Mouse (Mus musculus) urinary bladder, postnatal 36 days (tissue): ENCODE measurements around the gene Kctd11.
"Not testable (repeated sequence)": the region's sequence is repeated elsewhere in the genome, so short reads cannot be mapped to it uniquely, and the experiment has no call there.

ENCODE experiments used
- DNase-seq, 2 experiments: peaks; one replicate each; pipeline ENCODE4 v3.0.0; 2022; ENCODE audit warnings: low spot score in 2 of 2, mixed read lengths in 1 of 2

Kctd11 gene

DNA sequence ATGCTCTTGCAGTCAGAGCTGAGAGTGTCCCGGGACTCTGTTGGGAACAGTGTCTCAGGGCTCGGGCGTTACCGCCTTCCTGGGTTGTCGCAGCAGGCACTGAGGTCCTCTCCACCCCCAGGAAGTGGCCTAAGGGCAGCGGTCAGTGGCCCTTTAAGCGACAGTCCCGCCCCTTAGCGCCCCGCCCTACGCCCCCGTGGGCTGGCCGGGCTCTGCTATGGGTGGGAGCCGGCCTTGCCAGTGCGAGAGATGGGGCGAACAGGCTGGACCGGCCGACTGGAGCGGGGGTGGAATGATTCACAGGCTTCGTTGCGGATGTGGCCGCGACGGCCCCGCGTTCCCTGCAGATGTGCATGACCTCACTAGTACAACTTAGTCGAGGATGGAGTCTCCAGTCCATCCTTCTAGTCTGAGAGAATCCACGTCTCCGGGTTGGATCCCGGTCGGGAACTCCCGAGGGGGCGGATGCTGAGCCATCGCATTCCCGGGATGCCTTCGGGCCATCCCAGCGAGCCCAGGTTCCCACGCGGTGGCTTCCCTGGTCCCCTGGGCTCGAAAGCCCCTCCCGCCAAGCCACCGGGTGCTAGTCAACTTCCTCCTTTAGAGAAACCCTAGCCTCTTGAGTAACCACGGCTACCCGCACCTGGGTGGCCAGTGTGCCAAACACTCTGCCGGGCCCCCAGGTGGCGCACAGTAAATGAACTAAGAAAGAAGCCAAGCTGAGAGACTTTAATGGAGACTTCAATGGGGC is at the start of gene Kctd11:
Kctd11 (minus strand) TSS at position 554 of the 751 bp plus-strand sequence.
- peak; percentile 92 to 95 for DNase-seq

- DNase-seq: not testable (repeated sequence)
Observed at GRCm38 (mm10) chr11:69930176-69930575, 49.0 kb upstream of the Kctd11 start.

GRCm38 (mm10) chr11:69929712-69930111 is 48.5 kb upstream of the Kctd11 start:
- DNase-seq: no peak

GRCm38 (mm10) chr11:69927501-69927900 is 46.3 kb upstream of the Kctd11 start:
- no peak for DNase-seq

GRCm38 (mm10) chr11:69922796-69923195 is 41.6 kb upstream of the Kctd11 start:
- DNase-seq: no peak

DNA sequence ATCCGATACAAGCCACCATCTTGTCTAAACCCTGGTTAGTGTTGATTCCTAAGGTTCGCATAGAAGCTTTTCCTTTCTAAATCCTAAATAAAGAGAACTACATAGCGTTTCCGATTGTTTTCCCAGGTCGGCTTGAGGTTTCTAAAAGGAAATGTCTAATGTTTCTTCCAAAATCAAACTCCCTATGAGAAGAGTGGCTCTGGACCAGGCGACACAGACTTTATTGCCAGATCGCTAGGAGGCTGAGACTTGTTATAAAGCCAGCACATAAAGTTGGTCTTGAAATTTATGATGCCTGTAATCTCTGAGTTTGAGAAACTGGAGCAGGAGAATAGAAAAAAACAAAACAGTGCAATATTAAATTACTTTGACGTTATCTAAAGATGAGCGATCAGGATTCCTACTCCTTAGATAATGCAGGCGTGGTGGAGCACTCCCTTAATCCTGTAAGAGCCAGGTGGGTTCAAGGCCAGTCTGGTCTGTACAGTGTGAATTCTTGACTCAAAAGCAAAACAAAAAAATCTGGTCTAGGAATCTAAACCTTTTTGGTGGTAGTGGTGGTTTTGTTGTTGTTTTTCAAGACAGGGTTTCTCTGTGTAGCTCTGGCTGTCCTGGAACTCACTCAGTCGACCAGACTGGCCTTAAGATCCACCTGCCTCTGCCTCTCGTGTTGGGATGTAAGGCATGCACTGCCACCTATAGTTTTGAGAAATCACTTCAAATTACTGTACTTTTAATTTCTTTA is 41.0 kb upstream of the Kctd11 start:
- no peak for DNase-seq

DNA sequence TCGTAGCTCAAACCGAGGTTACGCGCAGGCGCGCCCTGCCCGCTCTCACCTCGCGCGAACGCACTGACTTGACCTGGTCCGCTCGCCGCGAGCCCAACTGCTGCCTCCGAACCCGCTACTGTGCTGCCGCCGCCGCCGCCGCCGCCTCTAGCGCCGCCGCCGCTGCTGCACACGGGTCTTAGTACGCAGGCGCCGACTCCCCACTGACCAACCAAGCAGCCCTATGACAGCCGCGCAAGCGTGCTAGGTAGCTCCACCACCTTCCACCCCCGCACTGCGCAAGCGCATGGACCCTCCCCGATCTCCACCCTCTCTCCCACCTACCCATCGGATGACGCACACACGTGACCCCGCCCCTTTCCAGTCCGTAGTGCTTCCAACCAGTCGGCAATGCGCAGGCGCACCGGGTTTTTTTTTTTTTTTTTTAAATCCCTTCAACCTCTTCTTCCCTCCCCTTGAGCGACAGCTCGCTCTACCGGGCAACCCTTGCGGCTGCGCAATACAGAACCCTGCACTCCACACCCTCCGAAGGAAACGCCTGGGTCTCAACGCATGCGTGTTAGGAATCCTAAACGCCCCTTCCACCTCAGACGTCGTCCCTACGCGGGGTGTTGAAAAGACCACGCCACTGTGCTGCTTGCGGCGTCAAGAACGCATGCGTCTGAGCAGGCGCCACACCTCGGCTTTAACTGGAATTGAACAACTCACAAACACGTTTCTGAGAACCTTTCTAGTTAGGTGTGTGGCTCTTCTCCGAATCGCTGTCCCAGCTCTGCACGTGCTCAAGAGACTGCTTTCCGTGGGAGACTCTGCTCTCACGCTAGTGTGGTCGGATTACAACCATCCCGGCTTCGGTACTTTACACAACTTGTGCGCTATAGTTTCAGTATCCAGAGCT is 40.2 kb upstream of the Kctd11 start, which contains the start of gene Eif5a:
Eif5a (minus strand) TSS at position 845 of the 898 bp plus-strand sequence.
- DNase-seq: peak; percentile 100

DNA sequence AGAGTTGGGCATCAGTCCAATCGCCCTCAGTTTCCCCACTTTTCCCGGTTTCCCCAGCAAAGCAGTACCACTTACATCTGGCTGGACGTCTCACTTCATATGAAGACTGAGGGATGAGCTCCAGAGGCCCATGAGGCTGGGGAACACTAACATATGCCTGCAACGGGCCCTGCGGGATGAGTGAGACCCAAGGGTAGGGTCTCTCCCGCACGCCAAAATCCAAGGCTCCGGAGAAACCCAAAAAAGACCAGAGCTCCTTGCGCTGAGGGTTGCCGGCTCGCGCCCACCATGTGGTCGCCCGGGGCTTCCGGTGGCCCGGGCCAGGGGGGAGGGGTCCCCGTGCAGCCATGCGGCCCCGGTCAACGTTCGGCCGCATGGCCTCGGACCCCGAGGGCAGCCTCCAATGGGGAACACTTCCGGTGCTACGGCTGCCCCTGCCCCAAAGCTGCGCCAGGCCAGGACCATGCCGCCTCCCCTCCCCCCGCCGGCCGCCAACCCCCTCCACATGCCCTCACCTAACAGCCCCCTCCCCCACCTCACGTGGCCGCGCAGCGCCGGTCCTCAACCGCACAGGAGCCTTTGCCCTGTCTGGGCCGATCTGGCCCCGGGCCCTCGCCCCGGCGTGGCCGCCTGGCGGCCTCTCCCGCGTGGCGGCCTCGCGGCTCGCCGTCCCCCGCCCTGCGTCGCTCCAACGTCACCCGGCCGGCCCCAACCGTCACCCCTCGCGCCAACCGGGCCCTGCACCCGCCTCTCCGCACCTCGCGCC is 39.2 kb upstream of the Kctd11 start:
- DNase-seq: no peak

DNA sequence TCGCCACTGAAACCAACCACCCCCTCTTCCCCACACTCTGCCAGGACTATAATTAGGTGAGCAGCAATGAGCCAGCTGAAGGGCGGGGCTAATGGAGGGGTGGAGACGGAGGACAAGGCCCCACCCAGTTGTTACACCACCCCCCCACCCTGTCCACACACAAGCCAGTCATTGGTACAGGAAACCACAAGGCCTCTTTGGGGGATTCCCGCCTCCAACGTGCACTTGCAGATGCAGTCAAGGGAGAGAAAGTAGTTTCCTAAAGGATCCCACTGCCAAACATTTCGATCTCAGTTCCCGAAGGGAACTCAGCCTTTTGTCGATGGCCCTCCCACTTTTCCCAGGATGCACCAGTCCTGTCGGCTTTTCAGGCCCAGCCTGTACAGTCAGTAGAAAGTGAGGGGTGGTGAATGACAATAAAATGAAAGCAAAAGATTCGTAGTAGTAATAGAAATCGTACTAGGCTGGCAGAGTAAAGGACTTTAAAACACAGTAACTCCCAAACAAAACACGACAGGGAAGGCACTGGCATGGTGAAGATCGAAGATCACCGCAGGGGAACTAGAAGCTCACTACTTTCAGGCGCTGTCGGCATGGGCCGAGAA is 38.6 kb upstream of the Kctd11 start:
- peak; percentile 65 to 81 for DNase-seq

- DNase-seq: no peak
Observed at GRCm38 (mm10) chr11:69919053-69919452, 37.8 kb upstream of the Kctd11 start.

- no peak for DNase-seq
Observed at GRCm38 (mm10) chr11:69918118-69918517, 36.9 kb upstream of the Kctd11 start.

- no peak for DNase-seq
Observed at GRCm38 (mm10) chr11:69917379-69917948, 36.3 kb upstream of the Kctd11 start.

DNA sequence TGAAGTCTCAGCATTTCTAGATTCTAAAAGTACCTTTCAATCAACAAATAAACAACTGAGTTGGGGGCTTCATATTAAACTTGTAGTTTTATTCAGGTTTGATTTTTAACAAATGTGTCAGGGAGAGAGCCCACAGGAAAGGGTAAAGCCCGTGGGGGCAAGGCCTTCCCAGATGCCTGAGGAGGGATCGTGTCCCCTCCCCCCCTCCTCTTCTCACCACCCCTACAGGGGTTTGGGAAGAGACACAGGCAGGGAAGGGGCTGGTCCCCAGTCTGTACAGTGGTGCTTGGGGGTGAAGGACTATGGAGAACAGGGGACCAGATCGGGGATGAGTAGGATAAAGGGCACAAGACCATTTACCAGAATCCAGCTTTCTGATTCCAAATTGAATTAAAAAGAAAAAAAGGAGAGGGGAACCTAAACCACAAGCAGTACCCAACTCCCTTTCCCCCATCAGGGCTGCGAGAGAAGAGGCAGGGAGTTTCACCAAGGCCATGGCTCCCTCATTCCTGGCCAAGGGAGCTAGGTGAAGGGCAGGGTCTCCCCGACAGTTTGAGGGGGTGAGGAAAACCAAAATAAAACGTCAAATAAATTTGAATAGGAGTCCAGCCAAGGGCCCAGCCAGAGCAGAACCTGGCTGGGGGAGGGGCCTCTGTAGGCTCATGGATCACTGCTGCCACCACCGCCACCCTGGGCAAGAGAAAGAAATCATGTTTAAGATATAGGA is 35.6 kb upstream of the Kctd11 start:
- DNase-seq: not testable (repeated sequence)

GRCm38 (mm10) chr11:69915667-69916627 is 34.7 kb upstream of the Kctd11 start:
- DNase-seq: no peak

DNA sequence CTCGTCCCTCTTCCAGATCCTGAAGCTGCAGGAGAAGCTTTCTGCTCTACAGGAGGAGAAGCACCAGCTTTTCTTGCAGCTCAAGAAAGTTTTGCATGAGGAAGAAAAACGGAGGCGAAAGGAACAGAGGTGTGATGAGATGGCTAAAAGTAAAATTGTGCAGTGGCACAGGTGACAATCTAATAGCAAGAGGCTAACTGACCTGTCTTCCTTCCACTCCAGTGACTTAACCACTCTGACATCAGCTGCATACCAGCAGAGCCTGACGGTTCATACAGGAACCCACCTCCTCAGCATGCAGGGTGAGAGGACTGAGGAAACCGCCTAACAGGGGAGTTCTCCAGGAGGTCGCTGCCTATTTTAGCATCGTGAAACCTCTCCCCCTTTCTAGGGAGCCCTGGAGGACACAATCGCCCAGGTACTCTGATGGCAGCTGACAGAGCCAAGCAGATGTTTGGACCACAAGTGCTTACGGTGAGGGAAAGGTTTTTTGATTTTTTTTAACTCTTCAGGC is 33.8 kb upstream of the Kctd11 start:
- no peak for DNase-seq

DNA sequence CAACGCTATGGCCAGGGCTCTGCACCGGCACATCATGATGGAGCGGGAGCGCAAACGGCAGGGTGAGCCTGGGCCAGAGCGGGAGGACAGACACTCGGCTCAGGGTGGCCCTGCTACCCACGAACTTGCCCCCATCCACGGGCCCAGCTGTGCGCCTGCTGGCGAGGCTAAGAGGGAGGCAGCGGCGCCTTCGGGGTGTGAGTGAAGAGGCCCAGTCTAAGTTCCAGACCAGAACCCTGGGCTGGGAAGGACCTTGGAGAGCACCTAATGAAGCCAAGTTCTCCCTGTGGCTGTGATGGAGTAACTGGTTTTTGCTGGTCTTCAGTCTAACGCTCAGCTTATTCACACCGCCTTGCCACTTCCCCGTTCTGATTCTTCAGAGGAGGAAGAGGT is 33.2 kb upstream of the Kctd11 start:
- no peak for DNase-seq

GRCm38 (mm10) chr11:69913554-69914371 is 32.6 kb upstream of the Kctd11 start, which contains the start of gene Gps2:
Gene Gps2, plus strand, starts transcription at chr11:69913888.
- DNase-seq: peak; percentile 89 to 92
